Mouse (Mus musculus): ENCODE results near the gene Stx1b.

The Stx1b gene

GRCm38 (mm10) chr7:127817053-127817452 lies 7.3 kb downstream of the Stx1b start:
- no peak for DNase-seq (ENCODE audit: low read depth)

DNA sequence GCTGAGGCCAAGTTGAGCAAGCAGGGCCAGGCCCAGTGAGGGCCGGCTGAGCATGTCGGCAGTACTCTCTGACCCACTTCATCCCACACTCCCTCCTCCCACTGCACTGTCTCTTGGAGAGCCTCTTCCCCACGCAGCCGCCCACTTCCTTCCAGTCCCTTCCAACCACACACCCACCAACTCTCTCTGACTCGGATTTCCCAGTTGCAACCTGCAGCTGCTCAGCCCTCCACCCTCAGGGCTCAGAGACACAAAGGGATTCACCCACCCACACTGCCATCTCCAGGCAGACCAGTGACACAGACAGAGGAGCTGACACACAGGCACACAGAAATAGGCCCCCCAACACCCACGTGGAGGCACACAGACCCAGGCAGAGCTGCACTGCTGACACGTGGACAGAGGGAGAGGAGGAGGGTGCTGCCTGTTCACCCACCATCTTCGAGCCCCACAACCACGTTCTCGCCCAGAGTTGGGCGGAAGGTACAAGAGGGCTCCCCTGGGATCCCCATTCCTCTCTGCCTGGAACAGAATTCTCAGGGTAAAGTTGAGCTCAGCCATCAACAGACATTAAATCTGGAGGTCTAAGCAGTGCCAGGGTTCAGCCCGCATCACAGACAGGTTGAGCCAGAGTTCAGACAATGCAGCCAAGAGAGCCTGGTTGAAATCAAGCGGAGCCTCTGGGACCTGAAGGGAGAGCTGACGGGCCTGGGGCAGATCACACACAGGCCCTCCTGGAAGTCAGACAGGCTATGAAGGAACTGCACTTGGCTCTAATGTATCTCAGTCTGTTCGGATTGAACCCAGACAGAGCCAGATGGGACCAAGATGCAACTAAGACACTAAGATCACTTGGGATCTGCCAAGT lies 8.2 kb downstream of the Stx1b start:
- no peak for DNase-seq (ENCODE audit: low read depth)

DNA sequence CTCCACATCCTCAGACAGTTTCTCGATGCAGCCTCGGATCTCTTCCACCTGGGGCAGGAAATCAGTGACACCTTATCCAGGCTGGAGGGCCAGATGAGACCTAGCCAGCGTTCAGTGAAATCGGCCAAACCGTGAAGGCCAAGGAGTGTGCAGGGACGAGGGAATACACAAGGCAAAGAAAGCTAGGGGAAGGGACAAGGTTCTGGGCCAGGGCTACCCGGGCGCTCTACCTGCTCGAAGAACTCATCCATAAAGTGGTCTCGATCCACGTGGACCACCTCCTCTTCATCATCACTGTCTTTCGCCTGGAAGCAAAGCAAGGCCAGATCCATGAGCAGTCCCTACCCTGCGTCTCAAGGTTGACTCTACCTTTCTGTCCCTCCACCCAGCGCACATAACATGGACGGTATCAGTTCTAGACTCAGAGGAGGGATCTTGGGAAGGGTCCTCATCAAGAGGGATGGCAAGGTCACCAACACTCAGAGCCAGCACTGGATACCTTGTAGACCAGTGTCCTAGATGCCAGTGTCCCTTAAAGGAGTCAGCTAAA lies 9.2 kb downstream of the Stx1b start:
- no peak for DNase-seq (ENCODE audit: low read depth)

- no peak for DNase-seq (ENCODE audit: low read depth)
Observed at GRCm38 (mm10) chr7:127814241-127814921, 10.0 kb downstream of the Stx1b start.

- DNase-seq (ENCODE audit: low read depth), result no peak
Observed at GRCm38 (mm10) chr7:127813821-127814220, 10.5 kb downstream of the Stx1b start.

DNA sequence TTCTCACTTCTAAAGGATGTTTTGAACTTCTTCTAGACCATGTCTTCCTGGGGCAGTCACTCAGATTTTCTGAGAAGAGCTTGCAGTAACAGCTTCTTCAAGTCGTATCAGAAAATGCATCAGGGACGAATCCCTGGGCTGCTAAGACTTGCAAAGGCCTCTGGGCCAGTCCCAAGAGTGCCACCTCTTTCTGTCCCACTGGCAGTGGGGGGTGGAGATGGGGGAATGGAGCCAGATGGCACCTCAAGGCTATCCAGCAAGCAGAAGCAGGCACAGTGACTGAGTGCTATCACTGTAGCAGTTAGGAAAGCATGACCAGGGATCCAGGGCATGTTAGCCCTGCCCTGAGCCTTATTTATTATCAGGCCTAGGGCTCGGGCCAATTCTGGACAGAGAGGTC lies 12.1 kb downstream of the Stx1b start:
- DNase-seq (ENCODE audit: low read depth), result no peak

- no peak for DNase-seq (ENCODE audit: low read depth)
Observed at GRCm38 (mm10) chr7:127811240-127811639, 13.1 kb downstream of the Stx1b start.

- no peak for DNase-seq (ENCODE audit: low read depth)
Observed at GRCm38 (mm10) chr7:127810650-127811049, 13.7 kb downstream of the Stx1b start.

- no peak for DNase-seq (ENCODE audit: low read depth)
Observed at GRCm38 (mm10) chr7:127809846-127810245, 14.5 kb downstream of the Stx1b start.

DNA sequence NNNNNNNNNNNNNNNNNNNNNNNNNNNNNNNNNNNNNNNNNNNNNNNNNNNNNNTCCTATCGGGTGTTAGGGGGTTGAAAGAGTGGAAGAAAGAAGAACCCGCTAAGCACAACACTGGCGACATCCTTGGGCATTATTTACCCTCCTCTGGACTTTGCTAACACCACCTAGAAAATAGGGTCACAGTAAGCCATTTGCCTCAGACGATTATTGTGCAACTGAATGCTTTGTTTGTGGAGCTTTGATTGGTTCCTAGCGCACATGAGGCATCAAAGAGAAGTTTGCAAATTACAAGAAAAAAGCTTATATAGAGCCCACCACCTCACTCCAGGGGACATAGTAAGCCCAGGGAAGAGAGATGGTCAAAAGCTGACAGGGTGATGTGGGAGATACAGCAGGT lies 15.5 kb downstream of the Stx1b start:
- no peak for DNase-seq (ENCODE audit: low read depth)

GRCm38 (mm10) chr7:127802313-127802712 lies 22.0 kb downstream of the Stx1b start:
- DNase-seq (ENCODE audit: low read depth), result no peak

DNA sequence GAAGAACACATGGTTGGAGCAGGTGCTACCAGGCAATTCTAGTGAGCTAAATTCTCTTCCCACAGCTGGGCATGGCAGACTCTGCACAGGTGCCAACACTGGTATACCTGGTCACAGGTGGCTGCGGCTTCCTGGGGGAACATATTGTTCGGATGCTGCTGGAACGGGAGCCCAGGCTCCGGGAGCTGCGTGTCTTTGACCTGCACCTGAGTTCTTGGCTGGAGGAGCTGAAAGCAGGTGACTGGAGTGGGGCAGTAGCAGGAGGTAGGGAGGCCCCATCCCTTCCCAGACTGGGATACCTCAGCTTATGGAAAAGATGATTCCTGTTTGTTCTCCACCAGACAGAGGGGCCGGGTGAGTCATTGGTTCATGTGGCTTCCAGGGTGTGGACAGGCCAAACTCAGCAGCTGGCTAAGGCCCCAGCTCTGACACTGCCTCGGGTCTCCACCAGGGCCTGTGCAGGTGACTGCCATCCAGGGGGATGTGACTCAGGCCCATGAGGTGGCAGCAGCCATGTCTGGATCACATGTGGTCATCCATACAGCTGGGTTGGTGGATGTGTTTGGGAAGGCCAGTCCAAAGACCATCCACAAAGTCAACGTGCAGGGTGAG lies 23.2 kb downstream of the Stx1b start:
- no peak for DNase-seq (ENCODE audit: low read depth)

GRCm38 (mm10) chr7:127800435-127801009 lies 23.8 kb downstream of the Stx1b start, which contains the start of gene Hsd3b7:
Gene Hsd3b7 (plus strand): TSS chr7:127800604.
- DNase-seq (ENCODE audit: low read depth), result peak; percentile 83

- no peak for DNase-seq (ENCODE audit: low read depth)
Observed at GRCm38 (mm10) chr7:127799738-127800137, 24.6 kb downstream of the Stx1b start.

DNA sequence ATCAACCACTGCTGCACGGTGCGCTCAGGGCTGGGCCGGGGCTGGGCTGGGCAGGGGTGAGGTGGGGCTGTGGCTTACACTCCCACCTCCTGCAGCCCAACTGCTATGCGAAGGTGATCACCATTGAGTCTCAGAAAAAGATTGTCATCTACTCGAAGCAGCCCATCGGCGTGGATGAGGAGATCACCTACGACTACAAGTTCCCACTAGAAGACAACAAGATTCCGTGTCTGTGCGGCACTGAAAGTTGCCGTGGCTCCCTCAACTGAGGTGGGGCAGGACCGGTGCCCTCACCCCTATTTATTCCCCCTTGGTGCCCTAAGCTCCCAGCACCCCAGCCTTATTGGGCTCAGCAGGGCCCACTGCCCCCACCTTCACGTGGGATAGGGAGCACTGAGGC lies 25.1 kb downstream of the Stx1b start:
- no peak for DNase-seq (ENCODE audit: low read depth)

- no peak for DNase-seq (ENCODE audit: low read depth)
Observed at GRCm38 (mm10) chr7:127798591-127798990, 25.8 kb downstream of the Stx1b start.

DNA sequence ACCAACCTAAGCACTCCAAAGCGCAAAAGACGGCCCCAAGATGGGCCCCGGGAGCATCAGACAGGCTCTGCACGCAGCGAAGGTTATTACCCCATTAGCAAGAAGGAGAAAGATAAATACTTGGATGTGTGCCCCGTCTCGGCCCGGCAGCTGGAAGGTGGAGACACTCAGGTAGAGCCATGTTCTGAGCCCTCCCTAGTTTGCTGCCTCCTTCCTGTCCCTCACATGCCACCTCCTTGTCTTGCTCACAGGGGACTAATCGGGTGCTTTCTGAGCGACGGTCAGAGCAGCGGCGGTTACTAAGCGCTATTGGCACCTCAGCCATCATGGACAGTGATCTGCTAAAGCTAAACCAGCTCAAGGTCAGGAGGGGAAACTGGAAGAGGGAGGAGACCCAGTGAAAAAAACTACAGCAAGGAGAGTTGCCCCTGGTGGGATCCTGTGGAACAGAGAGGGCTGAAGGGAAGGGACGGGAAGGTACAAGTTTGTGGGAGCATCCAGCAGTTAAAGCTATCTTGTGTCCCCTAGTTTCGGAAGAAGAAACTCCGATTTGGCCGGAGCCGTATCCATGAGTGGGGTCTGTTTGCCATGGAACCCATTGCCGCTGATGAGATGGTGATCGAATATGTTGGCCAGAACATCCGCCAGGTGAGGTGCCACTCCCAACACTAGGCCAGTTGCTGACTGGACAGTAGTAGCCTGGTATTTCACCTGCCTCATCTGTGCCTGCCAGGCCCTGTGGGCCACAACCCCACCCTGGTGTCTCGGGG lies 27.1 kb downstream of the Stx1b start:
- no peak for DNase-seq (ENCODE audit: low read depth)

DNA sequence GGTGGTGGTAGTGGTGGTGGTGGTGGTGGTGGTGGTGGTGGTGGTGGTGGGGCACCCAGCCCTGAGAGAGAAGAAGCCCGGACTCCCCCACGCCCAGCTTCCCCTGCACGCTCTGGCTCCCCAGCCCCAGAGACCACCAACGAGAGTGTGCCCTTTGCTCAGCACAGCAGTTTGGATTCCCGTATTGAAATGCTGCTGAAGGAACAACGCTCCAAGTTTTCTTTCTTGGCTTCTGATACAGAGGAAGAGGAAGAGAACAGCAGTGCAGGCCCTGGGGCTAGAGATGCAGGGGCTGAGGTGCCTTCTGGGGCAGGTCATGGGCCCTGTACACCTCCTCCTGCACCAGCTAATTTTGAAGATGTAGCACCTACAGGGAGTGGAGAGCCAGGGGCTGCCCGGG lies 39.0 kb downstream of the Stx1b start, which contains the start of gene Gm49388:
Gene Gm49388, plus strand, starts transcription at position 301 of the 400 bp plus-strand sequence.
- no peak for DNase-seq (ENCODE audit: low read depth)

GRCm38 (mm10) chr7:127778350-127778749 lies 46.0 kb downstream of the Stx1b start:
- no peak for DNase-seq (ENCODE audit: low read depth)

DNA sequence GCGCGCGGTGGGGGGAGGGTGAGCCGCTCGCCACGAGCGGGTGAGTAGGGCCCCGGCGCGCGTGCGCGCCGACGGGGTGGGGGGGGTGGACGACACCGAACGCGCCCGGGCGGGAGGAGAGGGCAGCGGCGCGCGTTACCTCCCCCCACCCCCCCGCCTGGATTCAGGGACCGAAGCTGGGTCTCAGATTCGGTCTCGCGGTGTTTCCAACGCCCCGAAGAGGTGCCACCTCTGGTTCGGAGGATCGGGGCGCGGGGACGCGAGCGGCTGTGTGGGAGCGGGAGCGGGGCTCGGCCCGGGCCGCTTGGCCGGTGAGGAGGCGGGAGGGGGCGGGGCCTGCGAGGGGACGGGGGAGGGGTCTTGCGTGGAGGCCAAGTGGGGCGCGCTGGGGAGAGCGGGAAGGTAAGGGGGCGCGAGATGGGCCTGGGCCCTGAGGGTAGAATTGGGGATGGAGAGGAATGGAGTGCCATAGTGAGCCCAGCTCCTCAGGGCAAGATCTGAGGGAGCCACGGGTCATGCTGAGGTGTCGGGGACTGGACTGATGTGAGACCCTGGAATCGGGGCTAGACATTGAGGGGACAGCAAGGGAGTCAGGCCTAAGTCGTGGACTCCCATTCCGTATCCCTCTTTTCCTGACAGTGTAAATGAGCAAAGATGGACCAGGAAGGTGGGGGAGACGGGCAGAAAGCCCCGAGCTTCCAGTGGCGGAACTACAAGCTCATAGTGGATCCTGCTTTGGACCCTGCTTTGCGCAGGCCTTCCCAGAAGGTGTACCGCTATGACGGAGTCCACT lies 46.7 kb downstream of the Stx1b start:
- DNase-seq (ENCODE audit: low read depth), result no peak
